Mouse (Mus musculus): ENCODE results near the gene Ugt1a5. TPM values are rescaled to one million over a fixed set of nuclear protein-coding genes. Genes with fewer than 3 reads are reported as not detected.

Gene Ugt1a5
- polyA plus RNA-seq, 1 experiment, result not detected

DNA sequence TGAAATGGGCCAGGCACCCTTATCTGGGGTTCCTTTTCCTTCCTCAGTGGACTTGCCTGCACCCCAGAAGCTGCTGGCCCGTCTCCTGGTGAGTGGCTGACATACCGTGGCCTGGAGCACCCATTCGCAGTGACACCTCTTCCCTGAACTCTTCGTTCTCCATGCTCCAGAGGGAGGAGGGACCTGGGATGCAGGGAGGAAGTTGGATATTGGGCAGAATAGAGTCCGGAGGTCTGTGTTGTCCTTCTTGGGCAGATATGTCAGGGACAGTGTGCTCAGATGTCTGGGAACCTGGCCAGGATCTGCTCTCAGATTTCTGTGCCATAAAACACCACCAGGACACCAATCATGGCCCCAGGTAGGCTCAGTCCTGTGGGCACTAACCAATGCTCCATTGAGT, 74.3 kb downstream of the Ugt1a5 start:
- Histone ChIP-seq H3K4me3 (no peak overlapping the region), H3K79me2 (ENCODE audit: control insufficient read depth, insufficient read depth) (no peaks in the 10 kb centered on the region), H3K36me3 (ENCODE audit: control insufficient read depth, insufficient read depth) (no peaks in the 10 kb centered on the region), H3K4me2 (ENCODE audit: low read depth) (no peak overlapping the region), H3ac (ENCODE audit: control insufficient read depth, insufficient read length) (no peak overlapping the region), H3K27me3 (ENCODE audit: control insufficient read depth, insufficient read depth, insufficient read length) (peaks cover 15% of the 10 kb centered on the region)
- TF ChIP-seq E2F4 (IDR thresholded peaks at IDR 0.05; ENCODE audit: insufficient read depth), result no peak

DNA sequence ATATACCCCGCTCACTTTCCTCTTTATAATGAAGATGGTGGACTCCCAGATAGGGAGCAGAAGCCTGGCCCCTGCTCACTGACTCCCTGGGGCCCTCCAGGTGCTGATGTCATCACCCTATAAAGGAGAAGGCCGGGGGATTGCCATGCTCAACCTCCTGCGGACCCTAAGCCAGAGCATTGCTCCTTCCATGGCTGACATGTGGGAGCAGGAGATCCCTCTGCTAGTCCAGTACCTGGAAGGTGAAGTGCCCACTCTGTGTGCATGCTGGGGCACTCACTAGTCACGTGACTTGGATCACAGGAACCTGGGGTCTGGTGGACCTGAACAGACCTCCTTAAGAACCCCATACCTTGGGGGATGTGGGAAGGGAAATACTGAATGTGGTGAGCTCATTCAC, 74.8 kb downstream of the Ugt1a5 start:
- no peak for TF ChIP-seq CEBPB (IDR thresholded peaks at IDR 0.05; ENCODE audit: insufficient read depth, poor library complexity, severe bottlenecking)
- TF ChIP-seq SRF (IDR thresholded peaks at IDR 0.05; ENCODE audit: control insufficient read depth, insufficient read length, low read depth), result no peak
- TF ChIP-seq USF1 (IDR thresholded peaks at IDR 0.05; ENCODE audit: low read depth), result no peak
- TF ChIP-seq MYOG (IDR thresholded peaks at IDR 0.05; ENCODE audit: control insufficient read depth in 1 of 3, insufficient read depth in 1 of 3, insufficient read length in 2 of 3, low read depth in 2 of 3), result no peak
- TF ChIP-seq TCF3 (IDR thresholded peaks at IDR 0.05; ENCODE audit: insufficient read length, low read depth), result no peak
- no peak for TF ChIP-seq MYOD1 (IDR thresholded peaks at IDR 0.05; ENCODE audit: control insufficient read depth in 1 of 3, insufficient read length in 2 of 3, low read depth in 2 of 3)
- no peak for TF ChIP-seq POLR2AphosphoS2 (IDR thresholded peaks at IDR 0.05; ENCODE audit: insufficient read length, low read depth)
- TF ChIP-seq REST (IDR thresholded peaks at IDR 0.05; ENCODE audit: insufficient read depth, insufficient read length), result no peak
- no peak for TF ChIP-seq E2F4 (IDR thresholded peaks at IDR 0.05; ENCODE audit: insufficient read depth)
- TF ChIP-seq MAX (IDR thresholded peaks at IDR 0.05; ENCODE audit: low read depth), result no peak
- no peak for TF ChIP-seq POLR2A (IDR thresholded peaks at IDR 0.05; ENCODE audit: insufficient read length, low read depth)
- Histone ChIP-seq H3ac (ENCODE audit: control insufficient read depth, insufficient read length) (no peak overlapping the region), H3K79me2 (ENCODE audit: control insufficient read depth, insufficient read depth) (no peaks in the 10 kb centered on the region), H3K4me2 (ENCODE audit: low read depth) (no peak overlapping the region), H3K36me3 (ENCODE audit: control insufficient read depth, insufficient read depth) (no peaks in the 10 kb centered on the region), H3K27me3 (ENCODE audit: control insufficient read depth, insufficient read depth, insufficient read length) (peaks cover 14% of the 10 kb centered on the region), H3K4me3 (no peak overlapping the region)

DNA sequence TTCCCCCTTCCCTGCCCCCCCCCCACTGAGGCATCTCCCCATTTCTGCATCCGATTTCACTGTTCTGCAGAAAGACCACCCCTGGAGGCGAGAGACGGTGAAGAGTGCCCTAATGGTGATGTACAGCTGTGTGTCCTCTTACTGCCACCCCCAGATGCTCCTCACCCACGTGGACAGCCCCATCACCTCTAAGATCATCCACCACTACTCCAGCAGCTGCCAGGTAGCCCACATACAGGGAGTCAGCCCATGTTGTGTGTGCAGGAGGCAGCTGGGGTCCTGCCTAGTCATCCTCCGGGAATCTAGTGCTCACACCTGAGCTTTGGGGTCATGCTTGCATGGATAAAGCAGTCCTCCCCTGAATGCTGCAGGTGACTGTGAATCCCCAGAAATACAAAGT, 78.0 kb downstream of the Ugt1a5 start:
- Histone ChIP-seq H3K79me2 (ENCODE audit: control insufficient read depth, insufficient read depth) (no peaks in the 10 kb centered on the region), H3ac (ENCODE audit: control insufficient read depth, insufficient read length) (no peak overlapping the region), H3K27me3 (ENCODE audit: control insufficient read depth, insufficient read depth, insufficient read length) (peaks cover 6% of the 10 kb centered on the region), H3K36me3 (ENCODE audit: control insufficient read depth, insufficient read depth) (no peaks in the 10 kb centered on the region), H3K4me3 (no peak overlapping the region), H3K4me2 (ENCODE audit: low read depth) (no peak overlapping the region)
- no peak for TF ChIP-seq POLR2AphosphoS2 (IDR thresholded peaks at IDR 0.05; ENCODE audit: insufficient read length, low read depth)
- TF ChIP-seq POLR2A (IDR thresholded peaks at IDR 0.05; ENCODE audit: insufficient read length, low read depth), result no peak
- no peak for TF ChIP-seq TCF12 (IDR thresholded peaks at IDR 0.05; ENCODE audit: insufficient read depth, poor library complexity, severe bottlenecking)
- TF ChIP-seq TCF3 (IDR thresholded peaks at IDR 0.05; ENCODE audit: insufficient read length, low read depth), result no peak
- no peak for TF ChIP-seq CEBPB (IDR thresholded peaks at IDR 0.05; ENCODE audit: insufficient read depth, poor library complexity, severe bottlenecking)
- TF ChIP-seq E2F4 (IDR thresholded peaks at IDR 0.05; ENCODE audit: insufficient read depth), result no peak
- TF ChIP-seq MYOG (IDR thresholded peaks at IDR 0.05; ENCODE audit: control insufficient read depth in 1 of 3, insufficient read depth in 1 of 3, insufficient read length in 2 of 3, low read depth in 2 of 3), result no peak
- TF ChIP-seq USF1 (IDR thresholded peaks at IDR 0.05; ENCODE audit: low read depth), result no peak
- no peak for TF ChIP-seq MAX (IDR thresholded peaks at IDR 0.05; ENCODE audit: low read depth)
- TF ChIP-seq REST (IDR thresholded peaks at IDR 0.05; ENCODE audit: insufficient read depth, insufficient read length), result no peak
- TF ChIP-seq SRF (IDR thresholded peaks at IDR 0.05; ENCODE audit: control insufficient read depth, insufficient read length, low read depth), result no peak
- TF ChIP-seq MYOD1 (IDR thresholded peaks at IDR 0.05; ENCODE audit: control insufficient read depth in 1 of 3, insufficient read length in 2 of 3, low read depth in 2 of 3), result no peak

DNA sequence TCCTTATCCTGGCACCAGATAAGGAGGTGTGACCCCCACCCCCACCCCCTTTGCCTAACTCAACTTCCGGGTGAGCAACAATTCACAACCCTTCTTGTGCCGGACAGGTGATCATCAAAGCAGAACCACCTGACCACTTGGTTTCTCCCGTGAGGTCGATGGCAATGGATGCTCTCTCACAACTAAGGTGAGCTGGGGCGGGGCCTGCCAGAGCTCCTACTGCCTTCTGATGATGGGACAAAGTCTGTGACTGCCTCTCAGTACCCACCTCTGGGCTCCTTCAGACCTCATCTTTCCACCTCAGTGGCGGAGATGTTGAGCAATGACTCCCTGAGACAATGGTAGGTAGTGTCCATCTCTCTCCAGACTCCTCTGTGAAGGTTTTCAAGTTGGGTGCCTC, 80.1 kb downstream of the Ugt1a5 start:
- Histone ChIP-seq H3K4me3 (no peak overlapping the region), H3K27me3 (ENCODE audit: control insufficient read depth, insufficient read depth, insufficient read length) (peaks cover 10% of the 10 kb centered on the region), H3K36me3 (ENCODE audit: control insufficient read depth, insufficient read depth) (no peaks in the 10 kb centered on the region), H3ac (ENCODE audit: control insufficient read depth, insufficient read length) (no peak overlapping the region), H3K79me2 (ENCODE audit: control insufficient read depth, insufficient read depth) (no peaks in the 10 kb centered on the region), H3K4me2 (ENCODE audit: low read depth) (no peak overlapping the region)
- TF ChIP-seq REST (IDR thresholded peaks at IDR 0.05; ENCODE audit: insufficient read depth, insufficient read length), result no peak
- no peak for TF ChIP-seq USF1 (IDR thresholded peaks at IDR 0.05; ENCODE audit: low read depth)
- no peak for TF ChIP-seq POLR2A (IDR thresholded peaks at IDR 0.05; ENCODE audit: insufficient read length, low read depth)
- TF ChIP-seq SRF (IDR thresholded peaks at IDR 0.05; ENCODE audit: control insufficient read depth, insufficient read length, low read depth), result no peak
- no peak for TF ChIP-seq TCF12 (IDR thresholded peaks at IDR 0.05; ENCODE audit: insufficient read depth, poor library complexity, severe bottlenecking)
- TF ChIP-seq MAX (IDR thresholded peaks at IDR 0.05; ENCODE audit: low read depth), result no peak
- TF ChIP-seq TCF3 (IDR thresholded peaks at IDR 0.05; ENCODE audit: insufficient read length, low read depth), result no peak
- TF ChIP-seq MYOG (IDR thresholded peaks at IDR 0.05; ENCODE audit: control insufficient read depth in 1 of 3, insufficient read depth in 1 of 3, insufficient read length in 2 of 3, low read depth in 2 of 3), result no peak
- no peak for TF ChIP-seq E2F4 (IDR thresholded peaks at IDR 0.05; ENCODE audit: insufficient read depth)
- no peak for TF ChIP-seq CEBPB (IDR thresholded peaks at IDR 0.05; ENCODE audit: insufficient read depth, poor library complexity, severe bottlenecking)
- no peak for TF ChIP-seq POLR2AphosphoS2 (IDR thresholded peaks at IDR 0.05; ENCODE audit: insufficient read length, low read depth)
- TF ChIP-seq MYOD1 (IDR thresholded peaks at IDR 0.05; ENCODE audit: control insufficient read depth in 1 of 3, insufficient read length in 2 of 3, low read depth in 2 of 3), result no peak

DNA sequence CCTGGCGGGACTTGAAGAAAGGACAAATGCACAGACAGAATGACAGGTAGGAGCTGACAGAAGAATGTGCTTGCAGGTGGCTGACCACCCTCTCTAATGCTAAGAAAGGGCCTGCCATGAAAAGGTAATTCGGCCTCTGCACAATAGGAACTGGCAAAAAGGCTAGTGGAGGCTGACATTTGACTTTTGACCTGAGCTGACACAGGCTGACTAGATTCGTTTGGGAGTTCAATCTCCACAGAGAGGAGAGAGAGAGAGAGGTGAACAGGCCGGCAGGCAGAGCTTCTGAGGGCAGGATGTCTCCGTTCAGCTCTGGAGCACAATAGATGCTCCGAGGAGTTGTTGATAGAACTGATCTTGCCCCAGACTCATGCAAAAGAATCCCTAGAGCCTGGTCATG, 80.6 kb downstream of the Ugt1a5 start:
- Histone ChIP-seq H3K79me2 (ENCODE audit: control insufficient read depth, insufficient read depth) (no peaks in the 10 kb centered on the region), H3K4me3 (no peak overlapping the region), H3K4me2 (ENCODE audit: low read depth) (no peak overlapping the region), H3K27me3 (ENCODE audit: control insufficient read depth, insufficient read depth, insufficient read length) (peaks cover 14% of the 10 kb centered on the region), H3K36me3 (ENCODE audit: control insufficient read depth, insufficient read depth) (no peaks in the 10 kb centered on the region), H3ac (ENCODE audit: control insufficient read depth, insufficient read length) (no peak overlapping the region)
- no peak for TF ChIP-seq CEBPB (IDR thresholded peaks at IDR 0.05; ENCODE audit: insufficient read depth, poor library complexity, severe bottlenecking)
- TF ChIP-seq MYOD1 (IDR thresholded peaks at IDR 0.05; ENCODE audit: control insufficient read depth in 1 of 3, insufficient read length in 2 of 3, low read depth in 2 of 3), result no peak
- no peak for TF ChIP-seq E2F4 (IDR thresholded peaks at IDR 0.05; ENCODE audit: insufficient read depth)
- no peak for TF ChIP-seq USF1 (IDR thresholded peaks at IDR 0.05; ENCODE audit: low read depth)
- no peak for TF ChIP-seq TCF3 (IDR thresholded peaks at IDR 0.05; ENCODE audit: insufficient read length, low read depth)
- no peak for TF ChIP-seq MYOG (IDR thresholded peaks at IDR 0.05; ENCODE audit: control insufficient read depth in 1 of 3, insufficient read depth in 1 of 3, insufficient read length in 2 of 3, low read depth in 2 of 3)
- no peak for TF ChIP-seq REST (IDR thresholded peaks at IDR 0.05; ENCODE audit: insufficient read depth, insufficient read length)
- TF ChIP-seq MAX (IDR thresholded peaks at IDR 0.05; ENCODE audit: low read depth), result no peak
- no peak for TF ChIP-seq POLR2A (IDR thresholded peaks at IDR 0.05; ENCODE audit: insufficient read length, low read depth)
- TF ChIP-seq TCF12 (IDR thresholded peaks at IDR 0.05; ENCODE audit: insufficient read depth, poor library complexity, severe bottlenecking), result no peak
- no peak for TF ChIP-seq SRF (IDR thresholded peaks at IDR 0.05; ENCODE audit: control insufficient read depth, insufficient read length, low read depth)
- TF ChIP-seq POLR2AphosphoS2 (IDR thresholded peaks at IDR 0.05; ENCODE audit: insufficient read length, low read depth), result no peak

Data from myocyte (in vitro differentiated cells).